Mouse (Mus musculus) midbrain, embryonic 15.5 days (tissue): ENCODE measurements at regions not wholly inside any gene's neighbourhood (a gene's known extent, or its start where the extent isn't known, plus 50 kb on each side); places are given as distances from the start of the nearest gene placed in this dataset.

Experiments
- ATAC-seq: fragments of 200-750 bp; cut with Nextera tagmentation; replicated peaks from 2 replicates; pipeline ENCODE4 v1.8.0; 2017; ENCODE audit warnings: moderate TSS enrichment
- H3K27ac ChIP-seq: fragments of 300-500 bp; sonication (generic); 2 replicates; pipeline ENCODE4 v1.5.1; 2015; ENCODE audit warnings: mild to moderate bottlenecking, inconsistent platforms
- H3K27me3 ChIP-seq: fragments of 300-500 bp; sonication (generic); replicated peaks from 2 replicates; pipeline ENCODE4 v1.6.1; 2015; ENCODE audit warnings: inconsistent platforms
- H3K36me3 ChIP-seq: fragments of 300-500 bp; sonication (generic); replicated peaks from 2 replicates; pipeline ENCODE4 v1.6.1; 2015; ENCODE audit warnings: inconsistent platforms
- H3K4me1 ChIP-seq: fragments of 300-500 bp; sonication (generic); 2 replicates; pipeline ENCODE4 v1.6.1; 2015; ENCODE audit warnings: inconsistent platforms
- H3K4me2 ChIP-seq: fragments of 300-500 bp; sonication (generic); 2 replicates; pipeline ENCODE4 v1.6.1; 2015; ENCODE audit warnings: inconsistent platforms, mild to moderate bottlenecking, moderate library complexity
- H3K4me3 ChIP-seq: fragments of 300-500 bp; sonication (generic); 2 replicates; pipeline ENCODE4 v1.5.1; 2015; ENCODE audit warnings: mild to moderate bottlenecking, inconsistent platforms
- H3K9ac ChIP-seq: fragments of 300-500 bp; sonication (generic); 2 replicates; pipeline ENCODE4 v1.6.1; 2015; ENCODE audit warnings: mild to moderate bottlenecking, inconsistent platforms
- H3K9me3 ChIP-seq: fragments of 300-500 bp; sonication (generic); 2 replicates; pipeline ENCODE4 v1.6.1; 2016; ENCODE audit warnings: inconsistent platforms
- WGBS: fragments of 180-500 bp; shearing (Covaris S2); methylation state at CpG from one replicate; pipeline ENCODE4 v1.1.7; 2015; ENCODE audit warnings: mixed read lengths; 5-methylcytosine and 5-hydroxymethylcytosine counted together

DNA sequence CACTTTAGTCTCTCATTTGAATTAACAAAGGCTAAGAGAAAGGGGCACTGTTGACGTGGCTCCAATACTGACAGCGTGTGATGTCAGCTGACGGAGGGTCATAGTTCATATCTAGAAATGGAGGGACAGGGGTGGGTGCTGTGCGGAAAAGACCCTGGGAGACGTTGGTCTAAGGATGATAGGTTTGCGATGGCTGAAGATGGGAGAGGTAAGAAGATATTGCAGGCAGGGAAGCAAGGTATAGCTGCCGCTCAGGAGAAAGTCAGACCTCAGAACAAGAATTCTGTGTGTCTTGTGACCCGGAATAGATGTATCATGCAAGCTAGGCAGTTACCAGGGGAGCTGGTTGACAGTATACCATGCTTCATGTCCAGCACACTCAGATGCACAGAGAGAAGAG lies 130.8 kb upstream of the Lrig1 start:
- H3K4me1 ChIP-seq = no peaks in the 10 kb centered on the region

DNA sequence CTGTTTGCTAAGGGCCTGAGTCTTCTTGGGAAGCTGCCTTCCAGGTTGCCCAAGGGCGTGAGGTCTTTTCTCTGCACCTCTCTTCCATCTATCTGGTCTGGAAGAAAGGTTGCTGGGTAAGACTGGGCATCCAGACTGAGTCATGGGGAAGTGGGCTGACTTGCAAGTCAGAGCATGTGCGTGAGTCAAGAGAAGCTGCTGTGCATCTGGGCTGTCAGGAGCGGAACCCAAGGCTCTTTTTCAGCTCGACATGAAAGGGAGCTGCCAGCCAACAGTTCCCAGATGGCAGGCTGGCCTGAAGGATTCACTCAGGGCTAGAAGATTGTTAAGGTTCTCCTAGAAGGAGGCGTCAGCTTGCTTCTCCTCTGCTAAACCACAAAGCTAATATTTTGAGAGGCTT lies 129.3 kb upstream of the Lrig1 start:
- 91% methylated on average over 5 of the region's 5 CpGs for WGBS
- Histone ChIP-seq H3K27ac (no peak overlapping the region), H3K4me3 (no peak overlapping the region), H3K36me3 (no peaks in the 10 kb centered on the region), H3K9me3 (no peaks in the 10 kb centered on the region), H3K27me3 (no peaks in the 10 kb centered on the region), H3K9ac (no peak overlapping the region), H3K4me2 (no peak overlapping the region), H3K4me1 (no peaks in the 10 kb centered on the region)
- ATAC-seq = no peak

More for the DNA sequence above, 130.8 kb upstream of the Lrig1 start:
- Histone ChIP-seq H3K4me2 (no peak overlapping the region), H3K36me3 (no peaks in the 10 kb centered on the region), H3K27ac (no peak overlapping the region), H3K9me3 (no peaks in the 10 kb centered on the region), H3K4me3 (no peak overlapping the region), H3K27me3 (no peaks in the 10 kb centered on the region), H3K9ac (no peak overlapping the region)
- 86% methylated on average over 8 of the region's 8 CpGs for WGBS
- no peak for ATAC-seq

DNA sequence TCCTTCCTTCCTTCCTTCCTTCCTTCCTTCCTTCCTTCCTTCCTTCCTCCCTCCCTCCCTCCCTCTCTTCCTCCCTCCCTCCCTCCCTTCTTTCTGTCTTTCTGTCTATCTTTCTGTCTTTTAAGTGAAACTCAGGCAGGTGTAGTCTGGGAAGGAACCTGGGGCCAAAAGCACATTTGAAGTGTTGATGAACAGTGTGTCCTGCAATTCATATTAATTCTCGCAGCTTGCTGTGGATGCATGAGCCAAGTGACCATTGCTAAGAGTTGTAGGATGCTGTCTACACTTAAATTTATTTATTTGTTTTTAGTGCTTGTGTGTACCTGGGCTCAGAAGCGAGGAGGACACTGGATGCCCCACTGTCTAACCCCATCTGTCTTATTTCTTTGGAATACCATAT lies 126.7 kb upstream of the Lrig1 start:
- Histone ChIP-seq H3K4me2 (no peak overlapping the region), H3K9ac (no peak overlapping the region), H3K9me3 (no peaks in the 10 kb centered on the region), H3K4me1 (no peaks in the 10 kb centered on the region), H3K27me3 (no peaks in the 10 kb centered on the region), H3K4me3 (no peak overlapping the region), H3K27ac (no peak overlapping the region), H3K36me3 (no peaks in the 10 kb centered on the region)
- WGBS = 69% methylated on average over 2 of the region's 2 CpGs
- ATAC-seq = no peak

DNA sequence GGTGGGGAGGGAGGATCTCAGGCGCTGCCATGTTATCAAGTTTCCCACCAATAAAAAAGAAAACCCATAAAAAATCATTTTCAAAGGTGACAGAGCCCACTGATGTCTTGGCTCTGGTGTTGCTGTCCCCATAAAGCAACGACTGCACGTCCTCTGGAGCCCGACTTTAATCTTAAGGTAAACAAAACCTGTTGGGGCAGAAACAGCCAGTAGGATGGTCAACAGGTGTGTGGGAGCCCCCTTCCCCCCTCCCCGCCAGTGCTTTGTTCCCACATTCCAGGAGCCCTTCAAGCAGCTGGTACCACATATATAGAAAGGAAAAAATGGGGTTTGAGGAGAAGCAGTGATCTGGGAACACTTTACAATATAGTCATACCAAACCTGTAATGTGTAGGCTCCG lies 118.3 kb upstream of the Lrig1 start:
- no peak overlapping the region for H3K4me3 ChIP-seq
- H3K36me3 ChIP-seq = no peaks in the 10 kb centered on the region
- no peak for ATAC-seq
- no peak overlapping the region for H3K4me2 ChIP-seq
- no peaks in the 10 kb centered on the region for H3K27me3 ChIP-seq
- WGBS = 65% methylated on average over 6 of the region's 6 CpGs
- no peaks in the 10 kb centered on the region for H3K9me3 ChIP-seq
- H3K9ac ChIP-seq = no peak overlapping the region
- peaks cover 7% of the 10 kb centered on the region; the same call in 1 of the 2 replicates for H3K4me1 ChIP-seq
- H3K27ac ChIP-seq = no peak overlapping the region

DNA sequence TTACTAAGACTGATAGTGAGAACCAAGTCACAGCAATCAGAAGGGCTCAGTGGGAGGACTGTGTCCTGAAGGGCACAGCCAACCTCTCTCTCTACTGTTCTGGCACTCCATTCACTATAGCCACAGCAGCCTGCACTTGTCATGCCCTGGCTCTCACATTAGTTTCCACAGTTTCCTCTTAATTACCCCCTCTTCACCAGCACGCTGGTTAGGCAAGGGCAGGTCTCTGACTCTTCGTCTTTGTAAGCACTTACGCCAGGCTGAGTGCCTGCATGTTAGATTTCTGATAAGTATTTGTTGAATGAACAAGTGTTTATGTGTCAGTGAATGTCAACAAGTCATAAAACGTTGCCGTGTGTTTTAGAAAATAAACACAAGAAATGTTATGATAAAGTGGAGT lies 116.2 kb upstream of the Lrig1 start:
- Histone ChIP-seq H3K9ac (no peak overlapping the region), H3K4me1 (peaks cover 9% of the 10 kb centered on the region; the same call in 1 of the 2 replicates), H3K36me3 (no peaks in the 10 kb centered on the region), H3K9me3 (no peaks in the 10 kb centered on the region), H3K4me3 (no peak overlapping the region), H3K4me2 (no peak overlapping the region), H3K27ac (no peak overlapping the region), H3K27me3 (no peaks in the 10 kb centered on the region)
- no peak for ATAC-seq
- 74% methylated on average over 5 of the region's 5 CpGs for WGBS

DNA sequence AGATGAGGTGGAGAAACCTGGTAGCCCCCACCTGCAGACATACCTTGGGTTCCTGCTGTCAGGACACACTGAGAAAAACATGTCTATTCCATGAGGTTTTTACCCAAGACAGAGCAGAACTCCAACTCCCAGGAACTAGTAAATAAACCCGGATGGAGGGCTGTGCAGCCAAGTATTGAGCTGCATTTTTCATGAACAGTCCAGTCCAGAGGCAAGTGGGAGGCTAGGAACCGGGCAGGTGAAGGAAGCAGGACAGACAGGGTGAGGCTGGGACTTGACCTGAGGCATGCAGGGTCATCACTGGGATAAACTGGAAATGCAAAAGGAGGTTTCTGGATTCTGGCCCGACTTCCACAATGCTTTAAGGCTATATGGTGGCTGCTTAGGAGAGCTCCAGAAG lies 114.8 kb upstream of the Lrig1 start:
- 50% methylated on average over 3 of the region's 3 CpGs for WGBS
- Histone ChIP-seq H3K4me3 (no peak overlapping the region), H3K27me3 (no peaks in the 10 kb centered on the region), H3K27ac (no peak overlapping the region), H3K36me3 (no peaks in the 10 kb centered on the region), H3K4me1 (peaks cover 9% of the 10 kb centered on the region; the same call in 1 of the 2 replicates), H3K9ac (no peak overlapping the region), H3K4me2 (no peak overlapping the region), H3K9me3 (no peaks in the 10 kb centered on the region)
- no peak for ATAC-seq

DNA sequence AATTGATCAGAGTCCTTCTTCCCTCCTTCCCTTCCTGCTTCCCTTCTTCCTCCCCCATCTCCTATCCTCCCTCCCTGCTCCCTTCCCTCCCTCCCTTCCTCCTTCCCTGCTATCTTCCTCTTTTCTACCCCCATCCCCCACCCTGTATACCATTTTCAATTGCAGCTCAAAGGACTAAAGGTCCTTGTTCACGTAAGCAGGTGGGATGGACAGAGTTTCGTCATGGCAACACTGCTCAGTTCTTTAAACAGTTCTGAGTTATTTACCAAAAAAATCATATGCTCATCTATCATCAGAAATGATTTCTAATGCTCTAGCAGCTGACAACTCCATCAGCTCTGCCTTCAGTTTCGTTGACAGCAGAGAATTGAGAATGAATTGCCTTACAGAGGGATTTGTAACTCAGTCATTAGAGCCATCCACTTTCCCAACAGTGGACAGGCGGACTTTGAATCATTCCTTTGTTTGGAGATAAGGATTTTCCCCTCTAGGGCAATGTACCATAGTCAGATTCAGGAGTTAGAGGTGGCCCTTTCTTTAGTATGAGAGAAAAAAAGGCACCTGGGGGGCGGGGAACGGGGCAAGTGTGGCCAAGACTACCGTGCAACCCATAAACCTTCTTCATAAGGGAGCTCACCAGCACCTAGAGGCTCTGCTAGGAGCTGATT lies 113.7 kb upstream of the Lrig1 start:
- 35% methylated on average over 7 of the region's 7 CpGs for WGBS
- Histone ChIP-seq H3K27me3 (no peaks in the 10 kb centered on the region), H3K36me3 (no peaks in the 10 kb centered on the region), H3K4me3 (no peak overlapping the region), H3K4me1 (peaks cover 9% of the 10 kb centered on the region; the same call in 1 of the 2 replicates), H3K9ac (no peak overlapping the region), H3K4me2 (no peak overlapping the region), H3K9me3 (no peaks in the 10 kb centered on the region), H3K27ac (no peak overlapping the region)
- ATAC-seq = no peak

DNA sequence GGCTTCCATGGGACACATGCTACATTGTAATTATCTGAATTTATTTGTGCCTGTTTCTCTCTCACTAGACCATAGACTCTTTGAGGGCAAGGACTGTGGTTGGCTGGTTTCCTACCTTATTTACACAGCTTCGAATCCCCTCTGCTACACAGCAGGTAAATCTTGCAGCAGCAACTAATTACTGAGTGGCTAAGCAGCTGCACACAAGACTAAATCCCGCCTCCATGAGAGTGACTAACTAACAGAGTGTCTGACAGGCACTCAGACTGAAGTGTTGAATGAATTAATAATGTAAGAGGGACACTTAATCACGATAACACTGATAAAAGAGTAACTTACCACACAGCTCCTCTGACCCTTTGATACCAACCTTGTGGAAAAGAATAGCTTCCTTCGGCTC lies 111.9 kb upstream of the Lrig1 start:
- WGBS = 13% methylated on average over 4 of the region's 4 CpGs

DNA sequence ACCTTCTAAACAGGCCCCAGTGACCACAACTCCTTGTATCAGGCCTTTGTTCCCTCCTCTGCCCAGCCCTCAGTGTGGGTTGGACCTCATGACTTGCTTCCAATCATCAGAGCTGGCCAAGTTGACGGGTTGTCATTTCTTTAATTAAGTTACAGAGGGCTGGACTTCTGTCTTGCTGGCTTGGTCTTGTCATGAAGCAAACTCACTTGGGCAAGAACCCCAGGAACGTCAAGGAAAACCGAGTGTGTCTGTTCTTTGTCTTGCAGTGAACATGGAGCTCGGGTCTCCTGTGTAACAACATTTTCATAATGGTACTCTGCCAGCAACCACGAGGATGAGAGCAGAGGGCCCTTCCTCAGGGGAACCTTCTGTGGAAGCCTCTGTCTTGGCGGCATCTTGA lies 107.3 kb upstream of the Lrig1 start:
- WGBS = 79% methylated on average over 6 of the region's 6 CpGs
- no peak for ATAC-seq
- H3K9me3 ChIP-seq = no peaks in the 10 kb centered on the region

More for the DNA sequence above, 111.9 kb upstream of the Lrig1 start:
- Histone ChIP-seq H3K27me3 (no peaks in the 10 kb centered on the region), H3K27ac (no peak overlapping the region), H3K4me2 (no peak overlapping the region), H3K9me3 (no peaks in the 10 kb centered on the region), H3K4me3 (no peak overlapping the region), H3K4me1 (peaks cover 9% of the 10 kb centered on the region; the same call in 1 of the 2 replicates), H3K36me3 (no peaks in the 10 kb centered on the region), H3K9ac (no peak overlapping the region)
- ATAC-seq = no peak

DNA sequence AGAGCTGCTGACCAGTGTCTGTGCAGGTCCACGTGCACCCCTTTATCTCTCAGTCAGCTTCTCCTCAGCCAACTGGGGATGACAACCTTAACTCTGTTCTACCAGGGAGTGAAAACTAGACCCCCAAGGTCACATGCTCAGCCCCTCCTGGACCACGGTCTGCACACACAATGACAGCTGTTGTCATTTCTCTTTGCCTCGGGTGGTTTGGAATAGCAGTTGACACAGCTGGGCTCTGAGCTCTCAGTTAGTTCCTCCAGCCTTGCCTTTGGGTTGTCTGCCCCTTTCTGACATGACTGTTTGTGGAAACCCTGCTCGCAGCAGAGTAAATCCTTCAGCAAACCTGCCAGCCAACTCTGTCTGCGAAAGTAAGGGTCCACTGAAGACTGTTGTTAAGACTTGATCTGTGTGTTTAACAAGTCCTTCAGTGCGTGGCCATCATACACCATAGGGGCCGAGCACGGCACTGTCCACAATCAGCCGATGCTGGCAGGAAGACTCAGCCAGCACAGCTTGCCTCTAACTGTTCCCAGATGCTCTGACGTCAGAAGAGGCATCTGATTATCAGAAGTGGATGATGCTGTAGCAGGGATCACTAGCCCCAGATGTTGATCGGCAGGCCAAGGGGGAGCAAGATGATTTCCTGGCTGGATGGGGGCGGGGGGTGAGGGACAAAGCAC lies 106.7 kb upstream of the Lrig1 start:
- H3K4me2 ChIP-seq = no peak overlapping the region
- 73% methylated on average over 12 of the region's 12 CpGs for WGBS
- no peak overlapping the region for H3K9ac ChIP-seq
- H3K36me3 ChIP-seq = no peaks in the 10 kb centered on the region
- H3K27me3 ChIP-seq = no peaks in the 10 kb centered on the region
- H3K4me3 ChIP-seq = no peak overlapping the region
- no peak overlapping the region for H3K27ac ChIP-seq
- H3K9me3 ChIP-seq = no peaks in the 10 kb centered on the region
- ATAC-seq = no peak
- H3K4me1 ChIP-seq = no peaks in the 10 kb centered on the region

More for the DNA sequence above, 107.3 kb upstream of the Lrig1 start:
- no peaks in the 10 kb centered on the region for H3K4me1 ChIP-seq
- H3K36me3 ChIP-seq = no peaks in the 10 kb centered on the region
- no peak overlapping the region for H3K9ac ChIP-seq
- H3K4me3 ChIP-seq = no peak overlapping the region
- H3K27me3 ChIP-seq = no peaks in the 10 kb centered on the region
- H3K4me2 ChIP-seq = no peak overlapping the region
- no peak overlapping the region for H3K27ac ChIP-seq

DNA sequence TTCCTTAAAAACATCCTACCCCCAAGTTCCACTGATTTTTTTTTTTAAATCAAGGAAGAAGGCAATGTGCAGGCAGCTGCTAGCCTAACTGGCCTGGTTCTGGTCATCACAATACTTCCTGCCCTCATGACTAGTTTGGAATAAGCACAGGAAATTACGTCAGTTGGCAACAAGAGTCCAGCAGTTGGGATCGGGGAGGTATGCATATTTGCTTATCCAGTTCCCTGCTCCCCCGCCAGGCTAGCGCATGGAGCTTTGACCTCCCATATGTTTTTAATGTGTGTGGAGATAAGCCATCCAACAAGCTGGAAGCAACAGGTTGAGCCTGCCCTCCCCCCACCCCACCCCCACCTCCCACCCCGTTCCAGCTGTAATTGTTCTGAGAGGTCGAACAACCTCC lies 105.7 kb upstream of the Lrig1 start:
- WGBS = 76% methylated on average over 6 of the region's 6 CpGs

DNA sequence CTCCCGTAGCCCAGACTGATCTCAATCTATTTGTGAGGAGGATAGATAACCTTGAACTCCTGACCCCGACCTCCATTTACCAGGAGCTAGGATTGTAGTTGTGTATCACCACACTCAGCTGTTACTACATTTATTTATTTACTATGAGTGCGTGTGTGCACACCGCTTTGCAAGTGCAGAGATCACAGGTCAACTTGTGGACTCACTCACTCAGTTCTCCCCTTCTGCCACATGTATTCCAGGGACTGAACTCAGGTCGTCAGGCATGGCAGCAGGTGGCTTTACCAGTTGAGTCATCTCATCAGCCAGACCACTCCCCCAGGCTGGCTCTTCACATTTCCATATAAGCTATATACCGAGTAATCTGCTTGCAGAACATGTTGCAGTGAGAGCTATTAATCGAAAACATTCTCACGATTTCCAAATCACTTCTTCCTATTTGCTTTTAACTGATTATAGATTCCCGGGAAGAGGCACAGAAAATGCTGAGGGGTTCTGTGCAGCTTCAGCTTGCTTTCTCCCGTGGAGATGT lies 104.4 kb upstream of the Lrig1 start:
- no peak overlapping the region for H3K27ac ChIP-seq
- H3K4me2 ChIP-seq = no peak overlapping the region
- 77% methylated on average over 10 of the region's 10 CpGs for WGBS
- no peaks in the 10 kb centered on the region for H3K27me3 ChIP-seq
- no peak overlapping the region for H3K9ac ChIP-seq
- peaks cover 8% of the 10 kb centered on the region for H3K4me1 ChIP-seq
- H3K9me3 ChIP-seq = no peaks in the 10 kb centered on the region
- no peaks in the 10 kb centered on the region for H3K36me3 ChIP-seq
- no peak overlapping the region for H3K4me3 ChIP-seq
- ATAC-seq = no peak

More for the DNA sequence above, 105.7 kb upstream of the Lrig1 start:
- H3K9ac ChIP-seq = no peak overlapping the region
- ATAC-seq = no peak
- H3K4me1 ChIP-seq = peaks cover 8% of the 10 kb centered on the region
- no peak overlapping the region for H3K4me2 ChIP-seq
- no peak overlapping the region for H3K4me3 ChIP-seq
- no peaks in the 10 kb centered on the region for H3K27me3 ChIP-seq
- H3K27ac ChIP-seq = no peak overlapping the region
- no peaks in the 10 kb centered on the region for H3K36me3 ChIP-seq
- no peaks in the 10 kb centered on the region for H3K9me3 ChIP-seq

DNA sequence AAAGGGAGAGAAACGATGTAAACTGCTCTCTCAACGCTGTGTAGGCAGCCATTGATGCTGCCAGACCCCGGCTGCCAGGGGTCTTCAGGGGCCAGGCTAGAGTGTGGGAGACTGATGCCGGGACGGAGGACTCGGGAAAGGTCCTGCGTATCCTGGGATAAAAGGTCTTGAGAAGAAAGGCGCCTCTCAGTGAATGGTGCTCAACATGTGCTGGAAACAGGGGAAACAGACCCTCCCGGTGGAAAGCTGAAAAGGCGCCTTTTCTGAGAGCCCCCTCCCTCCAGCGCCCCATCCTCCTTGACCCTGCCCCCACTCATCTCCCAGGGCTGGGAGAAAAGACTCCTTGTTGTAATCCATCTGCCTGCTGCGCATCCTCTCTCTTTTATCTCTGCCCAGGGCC lies 101.1 kb upstream of the Lrig1 start:
- Histone ChIP-seq H3K4me2 (peak overlapping the region; percentile 36), H3K9ac (peak overlapping the region; percentile 6; the same call in 1 of the 2 replicates), H3K4me3 (no peak overlapping the region), H3K27ac (no peak overlapping the region), H3K36me3 (no peaks in the 10 kb centered on the region), H3K9me3 (no peaks in the 10 kb centered on the region), H3K4me1 (peaks cover 8% of the 10 kb centered on the region), H3K27me3 (no peaks in the 10 kb centered on the region)
- WGBS = 5% methylated on average over 12 of the region's 12 CpGs
- peak; percentile 45; the same call in 1 of the 2 replicates for ATAC-seq
